Mouse (Mus musculus): Measurements from ENCODE around the gene Ppm1h.

- no peak for TF ChIP-seq EP300 (IDR thresholded peaks at IDR 0.05; ENCODE audit: low read length)
- TF ChIP-seq SIN3A (IDR thresholded peaks at IDR 0.05; ENCODE audit: low read length), result no peak
- TF ChIP-seq MYC (IDR thresholded peaks at IDR 0.05; ENCODE audit: low read depth, low read length), result no peak
- TF ChIP-seq TCF12 (IDR thresholded peaks at IDR 0.05; ENCODE audit: low read depth, low read length), result no peak
- TF ChIP-seq CTCF (conservative IDR thresholded peaks at IDR 0.05 in 1 of 2, IDR thresholded peaks at IDR 0.05 in 1 of 2; ENCODE audit: low read depth in 2 of 2, low read length in 2 of 2), result no peak
These were observed 305.3 kb downstream of the Ppm1h start for GRCm38 (mm10) chr10:122983579-122984530.
